Mouse (Mus musculus): ENCODE measurements around the gene Natd1. TPM values are rescaled to one million over a fixed set of nuclear protein-coding genes. Genes with fewer than 3 reads are reported as not detected.

Natd1 gene
- total RNA-seq, 2 experiments from 2014 or later: 10.6 to 11.8 TPM

DNA sequence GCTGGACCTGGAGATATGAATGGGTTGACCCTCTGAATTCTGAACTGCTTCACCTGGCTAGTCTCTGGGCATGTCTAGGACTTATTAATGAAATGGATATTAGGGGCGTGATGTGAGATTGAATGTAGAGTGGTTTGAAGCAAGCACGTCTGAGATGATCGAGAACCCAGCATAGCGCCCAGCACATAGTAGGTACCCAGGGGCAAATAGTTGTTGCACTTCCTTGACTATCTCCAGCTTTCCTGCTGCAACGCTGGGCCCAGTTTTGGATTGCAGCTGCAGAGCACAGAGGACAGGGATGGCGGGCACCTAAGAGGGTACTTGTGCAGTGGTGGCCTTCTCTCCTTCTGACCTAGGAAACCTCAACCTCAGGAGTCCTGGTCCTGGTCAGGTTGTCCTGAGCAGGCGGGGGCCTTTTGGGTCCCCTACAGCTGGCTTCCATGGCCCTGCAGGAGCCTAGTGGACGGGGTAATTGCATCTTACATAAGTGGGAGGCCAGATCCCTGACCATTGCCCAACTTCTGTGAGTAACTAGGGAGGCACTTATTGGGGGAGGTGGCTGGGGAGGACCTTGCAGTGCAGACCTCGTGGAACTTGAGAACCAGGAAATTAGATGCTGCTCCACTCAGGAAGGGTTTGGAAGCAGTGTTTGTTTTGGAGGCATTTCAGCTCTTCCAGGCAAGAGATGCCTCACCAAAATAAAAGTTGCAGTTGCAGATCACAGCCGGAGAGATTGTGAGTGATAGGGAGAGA lies 18.8 kb upstream of the Natd1 start:
- intact Hi-C loops (cut with DNase I): loop anchor here (5.0 kb wide), 1 partner anchor 159 kb away; no protein-coding TSS in a partner anchor

DNA sequence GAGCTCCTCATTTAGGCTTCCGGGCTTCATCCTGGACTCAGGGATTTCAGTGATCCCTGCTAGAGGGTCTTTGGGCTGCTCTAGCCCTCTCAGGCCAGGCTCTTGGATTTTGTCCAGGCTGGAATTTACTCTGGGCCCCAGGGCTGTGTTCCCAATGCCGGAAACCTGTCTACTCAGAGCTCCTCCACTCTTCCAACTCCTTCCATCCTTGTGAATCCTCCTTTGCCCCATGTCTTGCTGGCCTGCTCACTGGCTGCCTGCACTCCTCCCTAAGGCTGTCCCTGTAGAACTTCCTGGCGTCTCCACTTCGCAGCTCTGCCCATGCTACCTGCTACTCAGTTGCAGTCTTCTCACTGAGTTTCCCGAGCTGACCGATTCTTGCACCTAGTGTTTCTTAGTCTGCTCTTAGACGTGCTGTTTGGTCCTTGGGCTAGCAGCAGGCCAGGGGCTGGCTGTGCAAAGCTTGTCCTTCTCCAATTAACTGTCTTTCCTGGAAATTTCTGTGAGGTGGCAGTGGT lies 18.0 kb upstream of the Natd1 start:
- intact Hi-C loops (cut with DNase I): loop anchor here (5.0 kb wide), 1 partner anchor 160 kb away; no protein-coding TSS in a partner anchor
- DNase-seq (ENCODE audit: low spot score in 2 of 2): no peak

More for the DNA sequence above, 18.8 kb upstream of the Natd1 start:
- DNase-seq (ENCODE audit: low spot score in 2 of 2): no peak

DNA sequence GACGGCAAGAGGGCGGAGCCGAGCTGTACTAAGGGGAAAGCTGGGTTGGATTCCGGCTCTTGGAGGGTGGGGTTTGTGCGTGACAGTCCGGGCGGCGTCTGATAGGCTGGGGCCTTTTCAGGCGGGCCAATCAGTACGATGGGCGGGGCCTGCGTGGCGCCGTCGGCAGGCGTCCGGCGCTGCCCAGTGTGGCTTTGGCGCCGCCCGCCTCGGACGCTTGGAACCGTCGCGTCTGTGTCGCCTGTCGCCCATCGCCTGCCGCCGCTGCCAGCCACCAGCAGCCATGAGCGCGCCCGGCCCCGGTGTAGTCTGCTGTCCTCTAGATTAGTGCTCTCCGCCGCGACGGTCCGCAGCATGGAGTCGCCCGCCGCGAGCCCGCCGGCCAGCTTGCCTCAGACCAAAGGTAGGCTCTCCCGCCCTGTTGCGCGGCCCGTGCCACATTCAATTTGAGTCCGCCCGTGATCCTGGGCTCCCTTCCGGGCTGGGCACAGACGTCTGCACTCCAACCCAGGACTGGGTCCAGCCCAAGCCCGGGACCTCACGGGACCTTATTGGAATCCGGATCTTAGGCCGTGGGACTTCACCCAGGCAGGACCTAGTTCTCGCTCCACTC lies 17.4 kb upstream of the Natd1 start, which contains the start of gene Map2k3:
Map2k3 (plus strand) TSS at position 165 of the 613 bp plus-strand sequence.
- intact Hi-C loops (cut with DNase I): loop anchor here (5.0 kb wide), 1 partner anchor 160 kb away; no protein-coding TSS in a partner anchor
- DNase-seq (ENCODE audit: low spot score in 2 of 2): peak; percentile 96

DNA sequence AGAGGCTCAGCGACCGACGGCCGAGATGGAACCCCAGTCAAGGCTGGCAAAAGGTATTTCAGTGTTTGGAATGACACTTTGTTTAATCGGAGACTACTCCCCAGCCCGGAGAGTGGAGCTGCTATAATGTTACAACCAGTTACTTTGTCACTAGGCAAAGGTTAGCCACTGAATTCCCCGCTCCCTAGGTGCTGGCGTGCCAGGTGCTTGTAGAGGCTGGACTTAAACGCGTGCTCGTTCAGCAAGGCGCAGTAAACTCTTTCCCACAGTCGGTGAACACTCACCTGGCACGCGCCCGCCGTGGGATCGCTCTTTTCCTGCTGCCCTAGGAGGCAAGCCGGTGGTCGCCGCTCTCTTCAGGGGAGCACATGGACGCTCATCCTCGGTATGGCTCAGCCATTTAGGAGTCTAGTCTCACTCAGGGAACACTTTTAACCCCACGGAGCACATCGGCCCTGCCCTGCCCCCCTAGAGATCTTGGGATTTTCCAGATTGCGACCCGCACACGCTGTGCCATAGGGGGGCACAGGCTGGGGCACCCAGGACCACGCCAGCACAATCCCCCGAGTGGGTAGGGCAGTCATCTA lies 16.8 kb upstream of the Natd1 start:
- DNase-seq (ENCODE audit: low spot score in 2 of 2): no peak
- intact Hi-C loops (cut with DNase I): loop anchor here (5.0 kb wide), 1 partner anchor 161 kb away; no protein-coding TSS in a partner anchor

DNA sequence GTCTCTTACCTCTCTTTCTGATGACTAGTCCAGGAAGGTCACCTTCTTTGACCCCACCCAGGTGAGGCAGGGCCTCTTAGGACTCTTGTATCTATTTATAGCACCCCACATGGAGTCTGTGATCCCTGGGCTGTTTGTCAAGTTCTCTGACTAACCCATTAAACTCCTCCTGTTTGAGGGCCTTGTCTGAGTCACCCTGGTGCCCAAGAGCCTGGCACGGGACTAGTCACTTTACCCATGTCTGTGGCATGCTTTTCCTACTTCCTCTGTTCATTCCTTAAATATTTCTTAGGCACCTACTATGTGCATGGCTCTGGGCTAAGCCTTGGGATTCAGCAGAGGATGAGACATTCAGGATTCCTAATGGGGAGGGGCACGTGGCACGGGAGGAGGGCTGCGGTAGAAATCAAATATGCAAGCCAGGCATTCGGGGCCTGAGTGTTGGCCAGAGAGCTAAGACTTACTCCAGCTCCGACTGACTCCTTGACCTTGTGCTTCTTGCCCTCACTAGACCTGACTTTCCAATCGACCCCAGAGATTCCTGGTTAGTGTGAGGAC lies 16.3 kb upstream of the Natd1 start:
- no peak for DNase-seq (ENCODE audit: low spot score in 2 of 2)
- intact Hi-C loops (cut with DNase I): loop anchor here (5.0 kb wide), 1 partner anchor 161 kb away; no protein-coding TSS in a partner anchor

DNA sequence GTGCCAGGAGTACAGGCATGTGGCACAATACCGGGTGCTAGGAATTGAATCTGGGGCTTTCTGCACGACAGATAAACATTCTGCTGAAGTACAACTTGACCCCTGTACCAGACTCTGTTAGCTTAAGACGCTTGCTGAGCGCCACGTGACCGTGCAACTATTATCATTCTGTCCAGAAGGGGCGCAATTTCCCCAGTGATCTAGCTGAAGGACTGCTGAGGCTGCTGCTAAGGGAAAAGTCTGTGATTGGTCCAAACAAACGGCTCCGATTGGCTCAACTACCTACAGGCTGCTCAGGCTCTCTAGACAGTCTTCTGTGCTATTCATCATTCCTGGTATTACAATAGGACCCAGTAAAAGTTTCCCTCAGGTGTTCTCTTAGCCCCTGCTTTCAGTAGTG lies 12.7 kb upstream of the Natd1 start:
- intact Hi-C loops (cut with DNase I): no loop called here
- peak; percentile 95 to 96 for DNase-seq (ENCODE audit: low spot score in 2 of 2)

DNA sequence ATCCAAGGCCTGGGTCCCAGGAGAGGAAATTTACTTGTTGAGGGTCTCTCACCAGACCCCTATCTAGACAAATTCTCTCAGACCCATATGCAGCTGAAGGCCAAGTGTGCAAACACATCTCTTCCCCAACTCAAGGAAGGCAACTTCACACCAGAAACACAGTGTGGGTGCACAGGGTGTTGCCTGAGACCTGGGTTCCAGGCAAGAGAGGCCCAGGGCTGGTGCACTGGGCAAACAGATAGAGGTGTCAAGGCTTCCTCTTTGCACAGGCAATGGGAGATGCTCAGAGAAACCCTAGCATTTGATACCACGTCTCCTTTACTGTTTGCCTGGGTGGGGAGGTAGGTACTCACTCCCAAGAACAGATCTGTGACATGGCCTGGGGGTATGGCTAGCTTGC lies 10.4 kb upstream of the Natd1 start:
- intact Hi-C loops (cut with DNase I): no loop called here
- DNase-seq (ENCODE audit: low spot score in 2 of 2): no peak

DNA sequence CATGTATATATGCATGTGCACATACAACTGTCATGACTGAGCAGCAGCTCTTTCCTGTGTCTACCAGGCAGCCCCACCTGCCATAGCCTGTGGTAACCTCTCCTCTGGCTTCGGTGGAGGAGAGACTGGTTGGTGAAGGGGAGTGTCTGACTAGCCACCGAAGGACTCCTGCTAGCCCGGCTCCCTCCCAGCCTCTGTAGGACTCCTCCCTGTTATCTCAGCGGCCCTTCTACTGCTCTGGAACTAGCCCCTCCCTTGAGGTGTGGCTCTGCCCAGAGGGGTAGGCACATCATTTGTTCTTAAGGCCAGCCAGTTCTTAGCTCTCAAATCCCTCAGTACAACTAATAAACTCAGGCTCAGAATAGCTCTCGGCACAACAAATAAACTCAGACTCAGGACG lies 9.9 kb upstream of the Natd1 start:
- intact Hi-C loops (cut with DNase I): no loop called here
- no peak for DNase-seq (ENCODE audit: low spot score in 2 of 2)

DNA sequence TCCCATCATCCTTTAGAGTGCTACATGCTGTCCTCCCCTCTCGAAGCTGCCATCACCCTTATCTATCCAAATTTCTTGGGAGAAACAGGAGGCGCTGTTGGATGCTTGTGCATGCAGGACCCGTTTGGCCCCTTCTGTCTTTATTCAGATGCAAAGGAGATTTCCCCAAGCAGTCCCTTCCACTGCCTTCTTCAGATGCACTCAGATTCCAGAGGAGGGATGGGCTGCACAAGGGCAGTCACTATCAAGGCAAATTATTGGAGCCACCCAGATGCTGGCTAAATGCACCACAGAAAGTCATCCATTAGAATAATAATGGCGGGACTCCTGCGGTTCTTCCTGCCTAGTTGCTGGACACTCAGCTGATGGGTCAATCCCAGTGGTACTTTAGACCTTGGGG lies 8.4 kb upstream of the Natd1 start:
- no peak for DNase-seq (ENCODE audit: low spot score in 2 of 2)

DNA sequence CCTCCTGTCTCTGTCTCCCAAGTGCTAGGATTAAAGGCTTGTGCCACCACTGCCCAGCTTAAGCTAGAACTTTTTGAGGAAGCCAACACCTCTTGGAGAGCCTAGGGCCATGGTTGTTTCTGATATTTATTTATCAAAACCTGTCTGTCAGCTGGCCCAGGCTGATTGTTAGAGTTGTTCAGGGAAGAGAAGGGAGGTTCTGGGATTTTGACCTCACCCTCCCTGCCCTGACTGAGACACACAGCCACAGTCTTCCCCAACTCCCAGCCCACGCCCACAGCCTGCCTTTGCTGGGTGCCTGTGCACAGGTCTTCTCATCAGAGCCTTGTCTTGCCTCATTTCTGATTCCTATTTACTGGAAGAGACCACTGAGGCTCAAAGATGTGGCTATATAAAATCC lies 7.6 kb upstream of the Natd1 start:
- DNase-seq (ENCODE audit: low spot score in 2 of 2): no peak
- intact Hi-C loops (cut with DNase I): no loop called here

More for the DNA sequence above, 8.4 kb upstream of the Natd1 start:
- intact Hi-C loops (cut with DNase I): no loop called here

DNA sequence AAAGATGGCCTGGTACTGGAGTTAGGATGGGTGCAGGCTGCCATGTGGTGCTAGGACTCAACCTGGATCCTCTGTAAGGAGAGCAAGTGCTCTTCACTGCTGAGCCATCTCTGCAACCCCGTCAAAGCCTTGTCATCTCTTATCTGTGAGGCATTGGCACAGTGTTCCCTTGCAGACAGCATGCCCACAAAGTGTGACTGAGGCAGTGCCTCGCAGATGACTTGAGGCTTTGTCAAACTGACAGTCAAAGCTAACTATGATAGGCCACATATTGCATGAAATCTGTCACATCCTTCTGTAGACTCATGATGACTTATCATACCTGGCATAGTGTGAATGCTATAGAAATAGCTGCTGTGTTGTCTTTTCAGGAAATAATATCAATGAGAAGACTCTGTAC lies 5.5 kb upstream of the Natd1 start:
- DNase-seq (ENCODE audit: low spot score in 2 of 2): no peak
- intact Hi-C loops (cut with DNase I): no loop called here

DNA sequence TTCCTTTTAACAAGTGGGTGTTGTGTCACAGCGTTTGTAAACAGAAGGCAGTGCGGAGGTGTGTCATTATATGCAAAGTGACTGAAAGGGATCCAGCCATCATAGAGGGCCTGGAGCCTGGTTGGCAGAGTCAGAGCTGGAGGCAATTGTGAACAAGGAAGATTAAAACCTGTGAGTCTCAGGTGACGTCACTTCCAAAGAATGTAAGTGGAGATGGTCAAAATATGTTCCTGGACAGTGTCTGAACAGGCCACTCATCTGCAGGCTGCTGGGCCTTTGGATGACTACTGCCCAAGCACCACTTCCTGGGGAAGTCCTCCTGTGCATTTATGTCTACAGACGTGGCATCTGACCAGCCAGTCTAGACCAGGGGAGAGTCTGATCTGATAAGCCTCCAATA lies 651 bp upstream of the Natd1 start:
- intact Hi-C loops (cut with DNase I): no loop called here
- DNase-seq (ENCODE audit: low spot score in 2 of 2): no peak

DNA sequence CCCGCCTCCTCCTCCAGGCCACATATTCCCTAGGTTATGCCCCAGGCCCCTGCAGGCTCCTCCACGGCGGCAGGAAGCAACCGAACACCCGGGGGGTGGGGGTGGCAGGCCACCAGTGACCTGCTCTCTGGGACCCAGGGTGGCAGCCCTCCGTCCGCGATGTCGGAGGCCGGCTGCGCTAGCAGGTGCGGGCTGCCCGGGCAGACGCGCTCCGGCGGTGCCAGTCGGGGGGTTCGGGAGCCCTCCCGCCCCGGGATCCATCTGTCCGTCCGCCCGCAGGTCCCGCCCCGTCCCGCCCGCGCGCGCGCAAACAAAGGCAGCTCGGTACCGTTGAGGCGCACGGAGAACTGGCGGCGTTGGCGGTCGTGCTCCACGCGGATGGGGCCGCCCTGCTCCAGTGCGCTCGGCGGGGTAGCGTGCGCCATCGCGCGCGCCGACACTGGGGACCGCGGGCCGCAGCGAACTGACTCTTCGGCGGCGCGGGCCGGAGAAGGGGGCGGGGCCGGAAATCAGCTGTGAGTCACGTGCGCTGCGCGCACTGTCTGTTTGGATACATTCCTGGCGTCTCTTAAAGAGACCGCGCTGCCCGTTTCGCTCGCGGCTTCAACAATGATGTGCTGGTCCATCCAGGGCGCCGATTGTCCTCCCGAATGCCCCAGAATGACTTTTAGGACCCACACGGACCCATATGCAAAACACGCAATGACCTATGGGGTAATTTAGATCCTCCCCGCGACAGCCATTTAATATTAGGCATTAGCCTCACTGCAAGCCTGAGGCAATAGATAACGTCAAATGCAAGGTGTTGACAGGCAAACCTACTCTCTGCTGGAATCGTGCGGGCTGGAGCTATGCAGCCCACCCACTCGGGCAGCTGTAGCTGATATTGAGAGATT lies 1.0 kb downstream of the Natd1 start:
- peak; percentile 91 to 92 for DNase-seq (ENCODE audit: low spot score in 2 of 2)
- intact Hi-C loops (cut with DNase I): no loop called here

DNA sequence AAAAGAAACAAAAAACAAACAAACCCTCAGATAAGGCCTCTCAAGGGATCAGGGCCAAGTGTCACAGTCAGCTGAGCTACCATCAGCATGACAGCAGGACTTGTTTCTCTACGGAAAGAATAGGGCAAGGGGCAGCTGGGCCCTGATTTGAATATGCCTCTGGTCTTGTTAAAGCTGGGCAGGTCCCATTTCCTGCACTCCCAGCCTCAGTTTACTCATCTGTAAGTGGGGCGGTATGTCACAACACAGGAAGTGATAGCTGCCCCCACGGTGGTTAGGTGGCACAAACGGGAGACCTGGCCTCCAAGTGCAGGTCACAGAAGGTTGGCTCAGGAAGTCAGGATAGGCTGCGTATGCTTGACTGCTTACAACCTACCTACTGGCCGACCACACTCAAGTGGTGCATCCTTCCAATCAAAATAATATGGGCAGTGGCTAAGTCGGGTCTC lies 2.0 kb downstream of the Natd1 start:
- no peak for DNase-seq (ENCODE audit: low spot score in 2 of 2)
- intact Hi-C loops (cut with DNase I): no loop called here

DNA sequence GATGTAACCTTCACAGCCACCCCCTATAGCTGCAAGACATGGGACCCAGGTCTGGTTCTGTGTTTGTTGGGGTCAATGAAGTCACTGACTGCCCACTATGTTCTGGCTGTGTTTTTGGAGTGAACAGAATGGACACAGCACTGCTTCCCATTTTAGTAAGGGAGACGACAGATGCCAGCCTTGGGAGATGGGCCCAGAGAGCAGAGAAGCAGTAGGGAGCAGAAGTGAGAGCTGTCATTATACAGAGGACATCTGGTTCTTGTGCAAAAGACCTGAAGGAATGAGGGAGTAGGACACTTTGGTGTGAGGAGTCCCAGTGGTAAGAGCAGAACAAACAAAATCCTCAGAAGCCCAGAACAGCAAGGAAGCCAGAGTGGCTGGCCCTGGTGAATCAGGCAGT lies 4.9 kb downstream of the Natd1 start:
- DNase-seq (ENCODE audit: low spot score in 2 of 2): no peak
- intact Hi-C loops (cut with DNase I): no loop called here

DNA sequence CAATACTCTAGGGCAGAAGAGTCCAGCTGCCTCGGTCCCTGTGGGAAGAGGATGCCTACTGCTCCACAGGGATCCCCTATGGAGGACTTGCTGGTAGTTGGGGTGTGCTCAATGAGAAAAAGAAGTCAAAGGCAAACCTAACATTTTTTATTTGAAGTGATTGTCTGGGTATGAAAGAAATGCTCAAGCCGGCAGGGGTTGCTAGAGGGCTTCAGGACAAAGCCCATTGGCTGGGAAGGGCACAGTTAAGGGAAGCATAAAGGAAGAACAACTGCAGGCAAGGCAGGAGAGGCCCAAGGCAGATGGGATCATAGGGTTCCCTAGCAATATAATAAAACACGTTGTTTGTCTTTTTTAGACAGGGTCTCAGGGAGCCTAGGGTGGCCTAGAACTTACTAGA lies 6.5 kb downstream of the Natd1 start:
- DNase-seq (ENCODE audit: low spot score in 2 of 2): no peak
- intact Hi-C loops (cut with DNase I): no loop called here

DNA sequence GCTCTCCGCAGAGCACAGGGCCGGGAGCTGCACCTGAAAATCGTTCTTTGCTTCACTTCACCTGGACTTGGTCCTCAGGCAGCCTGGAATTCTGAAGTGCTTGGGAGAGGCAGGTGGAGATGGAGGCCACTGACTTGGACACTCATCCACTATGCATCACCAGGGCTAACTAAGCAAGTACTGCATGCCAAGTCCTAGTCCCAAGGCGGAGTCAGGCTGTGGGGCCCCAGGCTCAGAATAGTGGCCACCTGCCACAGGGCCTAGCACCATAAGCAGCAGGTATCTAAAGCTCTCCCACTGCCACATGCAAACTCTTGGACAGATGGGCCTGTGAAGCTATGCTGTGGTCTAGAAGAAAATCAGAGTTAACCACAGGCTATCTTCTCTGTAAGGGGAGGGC lies 8.1 kb downstream of the Natd1 start:
- no peak for DNase-seq (ENCODE audit: low spot score in 2 of 2)
- intact Hi-C loops (cut with DNase I): no loop called here

DNA sequence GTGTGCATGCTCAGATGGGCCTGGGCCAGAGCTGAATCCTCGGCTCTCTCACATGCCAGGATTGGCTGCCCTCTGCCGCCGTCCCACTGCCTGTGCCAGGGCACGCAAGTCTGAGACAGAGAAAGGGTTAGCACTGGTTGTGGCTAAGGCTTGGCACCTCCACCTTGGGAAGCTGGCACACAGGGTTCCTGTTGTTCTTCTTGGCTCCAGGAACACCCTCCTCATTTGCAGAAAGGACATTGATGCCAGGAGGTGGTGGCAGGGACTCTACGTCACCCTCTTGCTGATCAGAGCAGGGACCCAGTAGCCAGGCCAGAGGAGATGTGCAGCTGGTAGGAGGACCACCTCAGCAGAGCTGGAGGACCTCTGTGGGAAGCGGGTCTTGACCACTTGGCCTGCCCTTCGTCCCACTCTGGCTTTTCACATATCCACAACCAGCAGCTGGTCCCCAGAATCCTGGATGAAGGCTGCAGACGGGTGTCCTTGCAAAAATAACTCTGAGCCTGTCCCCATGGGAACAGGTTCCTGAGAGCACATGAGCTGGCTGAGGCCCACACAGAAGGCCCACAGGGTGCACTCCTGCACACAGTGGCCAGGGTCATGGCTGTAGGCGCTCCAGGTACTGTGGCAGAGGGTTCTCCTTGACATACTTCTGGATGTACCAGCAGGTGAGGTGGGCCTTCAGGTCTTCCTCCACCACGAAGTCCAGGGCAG lies 9.0 kb downstream of the Natd1 start:
- no peak for DNase-seq (ENCODE audit: low spot score in 2 of 2)
- intact Hi-C loops (cut with DNase I): no loop called here

Measured in left cerebral cortex, postnatal 14 days (tissue).